Mouse (Mus musculus) embryonic fibroblast, embryonic 13.5 days (primary cell): Measurements from ENCODE around the gene Ddx55. TPM values are rescaled to one million over a fixed set of nuclear protein-coding genes. Genes with fewer than 3 reads are reported as not detected.

ENCODE experiments used
- H3K27ac ChIP-seq: 2 replicates; pipeline ENCODE4 v1.5.1; 2012; ENCODE audit warnings: low read length, control low read depth, inconsistent platforms; ENCODE audit not compliant: insufficient read depth
- H3K4me1 ChIP-seq: 2 replicates; pipeline ENCODE4 v1.6.1; 2011; ENCODE audit warnings: low read length; ENCODE audit not compliant: control insufficient read depth, insufficient read depth
- H3K4me3 ChIP-seq: 2 replicates; pipeline ENCODE4 v1.5.1; 2011; ENCODE audit warnings: mild to moderate bottlenecking, control low read depth, low read length; ENCODE audit not compliant: insufficient read depth
- CTCF ChIP-seq: IDR thresholded peaks from 2 replicates; pipeline ENCODE4 v1.5.1; 2011; ENCODE audit warnings: mild to moderate bottlenecking, control low read depth, low read length, moderate library complexity, borderline replicate concordance; ENCODE audit not compliant: insufficient read depth
- POLR2A ChIP-seq: IDR thresholded peaks from 2 replicates; pipeline ENCODE4 v1.6.1; 2011; ENCODE audit warnings: low read depth, mild to moderate bottlenecking, control low read depth, low read length, moderate library complexity
- polyA plus RNA-seq: library from polyadenylated mRNA; stranded (reverse); fragments of >200 nt; gene quantifications from 2 replicates; pipeline ENCODE4 v1.2.4, GENCODE M21; 2011; ENCODE audit warnings: low read depth; ENCODE audit not compliant: missing spikeins, insufficient read length

The Ddx55 gene
- polyA plus RNA-seq, 1 experiment = 8.1 TPM

DNA sequence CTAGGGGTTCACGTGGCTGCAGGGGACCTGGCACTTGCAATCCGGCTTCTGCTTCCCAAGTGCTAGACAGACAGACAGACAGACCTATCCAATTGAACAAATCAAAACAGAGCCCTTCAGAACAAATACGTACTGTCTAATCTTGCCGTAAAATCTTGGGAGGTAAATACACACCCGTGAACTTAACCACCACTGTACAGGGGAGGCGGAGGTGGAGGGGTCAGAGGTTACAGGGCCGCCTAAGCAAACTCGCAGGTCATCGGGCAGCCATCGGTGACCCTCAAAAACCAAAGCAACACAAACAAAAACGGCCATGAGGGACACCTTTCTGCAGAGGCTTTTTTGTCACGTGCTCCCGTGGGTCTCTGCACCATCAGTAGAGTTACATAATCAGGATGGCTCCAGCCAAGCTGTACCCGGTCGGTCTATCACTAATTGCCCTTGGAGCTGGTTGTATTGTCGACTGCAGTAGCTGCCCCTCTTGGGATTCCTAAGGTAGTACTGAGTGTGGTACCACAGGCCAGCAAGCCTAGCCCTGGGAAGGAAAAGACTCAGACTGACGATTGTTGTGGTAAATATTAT, 52.5 kb downstream of the Ddx55 start:
- Histone ChIP-seq H3K27ac (no peak overlapping the region), H3K4me3 (no peak overlapping the region), H3K4me1 (no peaks in the 10 kb centered on the region)
- no peak for TF ChIP-seq POLR2A

GRCm38 (mm10) chr5:124610965-124611364, 58.3 kb downstream of the Ddx55 start:
- no peaks in the 10 kb centered on the region for H3K4me1 ChIP-seq
- no peak overlapping the region for H3K27ac ChIP-seq
- H3K4me3 ChIP-seq = no peak overlapping the region
- TF ChIP-seq CTCF = no peak
- TF ChIP-seq POLR2A = no peak

DNA sequence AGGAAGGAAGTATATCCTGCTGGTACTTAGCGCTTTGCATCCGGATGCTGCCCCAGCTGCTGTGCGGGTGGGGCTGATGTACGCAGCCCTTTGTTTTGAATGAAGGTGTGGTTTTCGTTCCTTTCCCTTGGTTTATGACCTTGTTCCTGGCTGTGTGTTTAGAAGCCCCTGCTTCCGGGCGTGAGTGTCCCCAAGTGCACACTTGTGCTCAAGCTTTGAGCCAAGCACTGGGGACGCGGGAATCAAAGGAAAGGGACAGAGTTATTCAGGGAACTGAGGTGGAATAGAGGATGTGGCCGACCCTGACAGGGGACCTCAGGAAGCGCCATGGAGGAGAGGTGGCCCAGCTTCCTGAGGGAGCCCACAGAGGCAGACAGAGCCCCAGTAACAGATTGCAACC, 62.0 kb downstream of the Ddx55 start:
- Histone ChIP-seq H3K27ac (no peak overlapping the region), H3K4me3 (no peak overlapping the region), H3K4me1 (no peaks in the 10 kb centered on the region)
- no peak for TF ChIP-seq CTCF
- no peak for TF ChIP-seq POLR2A

DNA sequence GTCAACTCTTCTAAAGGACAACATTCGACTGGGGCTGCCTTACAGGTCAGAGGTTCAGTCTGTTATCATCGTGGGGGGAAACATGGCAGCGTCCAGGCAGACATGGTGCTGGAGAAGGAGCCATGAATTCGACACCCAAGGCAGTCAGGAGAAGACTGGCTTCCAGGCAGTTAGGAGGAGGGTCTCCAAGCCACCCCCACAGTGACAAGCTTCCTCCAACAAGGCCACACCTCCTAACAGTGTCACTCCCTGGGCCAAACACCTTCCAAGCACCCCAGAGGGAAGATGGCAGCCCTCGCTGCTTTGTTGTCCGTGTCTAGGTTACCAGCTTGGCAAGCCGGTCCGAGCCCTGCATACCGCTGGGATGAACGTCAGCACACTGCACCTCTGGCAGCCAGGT, 66.0 kb downstream of the Ddx55 start:
- TF ChIP-seq CTCF (no peak), POLR2A (no peak)
- Histone ChIP-seq H3K4me1 (no peaks in the 10 kb centered on the region), H3K4me3 (no peak overlapping the region), H3K27ac (no peak overlapping the region)

Other genes with a start within 250 kb of the Ddx55 start
- 9.4 and 15.0 TPM in 2 replicates for gene Mphosph9, start 224.9 kb upstream of the Ddx55 start, polyA plus RNA-seq
- 11.8 and 12.9 TPM in 2 replicates for gene 2810006K23Rik, start 224.8 kb upstream of the Ddx55 start, polyA plus RNA-seq
- gene Cdk2ap1, start 189.8 kb upstream of the Ddx55 start, polyA plus RNA-seq = 179 and 242 TPM in 2 replicates
- 77.5 and 90.2 TPM in 2 replicates for gene Sbno1, start 126.9 kb upstream of the Ddx55 start, polyA plus RNA-seq
- 89.9 and 94.2 TPM in 2 replicates for gene Kmt5a, start 112.9 kb upstream of the Ddx55 start, polyA plus RNA-seq
- 12.2 and 13.8 TPM in 2 replicates for gene Rilpl2, start 74.5 kb upstream of the Ddx55 start, polyA plus RNA-seq
- 11.1 and 12.1 TPM in 2 replicates for gene Snrnp35, start 69.7 kb upstream of the Ddx55 start, polyA plus RNA-seq
- 19.8 and 23.2 TPM in 2 replicates for gene Rilpl1, start 21.5 kb upstream of the Ddx55 start, polyA plus RNA-seq
- 510 and 665 TPM in 2 replicates for gene Tmed2, start 12.2 kb upstream of the Ddx55 start, polyA plus RNA-seq
- 43.6 and 49.8 TPM in 2 replicates for gene Eif2b1, start 26.3 kb downstream of the Ddx55 start, polyA plus RNA-seq
- 39.9 and 48.2 TPM in 2 replicates for gene Gtf2h3, start 26.3 kb downstream of the Ddx55 start, polyA plus RNA-seq
- 46.6 and 50.4 TPM in 2 replicates for gene Atp6v0a2, start 75.7 kb downstream of the Ddx55 start, polyA plus RNA-seq
- 0.25 and 0.30 TPM in 2 replicates for gene Dnah10, start 172.2 kb downstream of the Ddx55 start, polyA plus RNA-seq